Mouse (Mus musculus) MEL (cell line): ENCODE measurements around the gene Naa25. TPM values are rescaled to one million over a fixed set of nuclear protein-coding genes. Genes with fewer than 3 reads are reported as not detected.

Source experiments
- DNase-seq: peaks from one replicate; pipeline ENCODE4 v3.0.0; 2011; ENCODE audit warnings: low read depth, low spot score
- H3K27ac ChIP-seq: 2 replicates; pipeline ENCODE4 v1.5.1; 2012; ENCODE audit warnings: low read depth, mild to moderate bottlenecking, control low read depth, low read length, moderate library complexity; ENCODE audit not compliant: control insufficient read depth
- H3K27me3 ChIP-seq, 2 experiments: fragments of 150-350 bp in 1 of 2; sonication (generic) in 1 of 2; 2 replicates each; pipeline ENCODE4 v1.6.1; 2012; ENCODE audit warnings: low read length in 2 of 2, mild to moderate bottlenecking in 2 of 2, improper control_type of control experiment in 1 of 2, moderate library complexity in 1 of 2; ENCODE audit not compliant: insufficient read depth in 2 of 2, control insufficient read depth in 1 of 2
- H3K36me3 ChIP-seq, 2 experiments: 2 replicates each; pipeline ENCODE4 v1.6.1; 2012 to 2014; ENCODE audit warnings: low read length in 2 of 2, improper control_type of control experiment in 1 of 2, inconsistent platforms in 1 of 2, mild to moderate bottlenecking in 1 of 2; ENCODE audit not compliant: insufficient read depth in 2 of 2, control insufficient read depth in 1 of 2
- H3K4me1 ChIP-seq, 2 experiments: fragments of 150-350 bp in 1 of 2; sonication (generic) in 1 of 2; 2 replicates each; pipeline ENCODE4 v1.6.1; 2012; ENCODE audit warnings: low read length in 2 of 2, improper control_type of control experiment in 1 of 2, mild to moderate bottlenecking in 1 of 2; ENCODE audit not compliant: insufficient read depth in 2 of 2, control insufficient read depth in 1 of 2
- H3K4me3 ChIP-seq, 2 experiments: fragments of 150-350 bp in 1 of 2; sonication (generic) in 1 of 2; 2 replicates each; pipeline ENCODE4 v1.5.1; 2012; ENCODE audit warnings: low read depth in 2 of 2, low read length in 2 of 2, mild to moderate bottlenecking in 2 of 2, moderate library complexity in 2 of 2, control low read depth in 1 of 2, improper control_type of control experiment in 1 of 2; ENCODE audit not compliant: control insufficient read depth in 1 of 2, insufficient read depth in 1 of 2
- H3K79me2 ChIP-seq: 2 replicates; pipeline ENCODE4 v1.6.1; 2012; ENCODE audit warnings: mild to moderate bottlenecking, low read length, moderate library complexity; ENCODE audit not compliant: control insufficient read depth, poor library complexity, insufficient read depth
- H3K9ac ChIP-seq: 2 replicates; pipeline ENCODE4 v1.6.1; 2012; ENCODE audit warnings: low read depth, mild to moderate bottlenecking, control low read depth, low read length, moderate library complexity; ENCODE audit not compliant: control insufficient read depth, poor library complexity, severe bottlenecking
- H3K9me3 ChIP-seq: fragments of 150-350 bp; sonication (generic); replicated peaks from 2 replicates; pipeline ENCODE4 v1.6.1; 2012; ENCODE audit warnings: mild to moderate bottlenecking, low read length, improper control_type of control experiment, moderate library complexity; ENCODE audit not compliant: insufficient read depth
- CHD1 ChIP-seq: IDR thresholded peaks from 2 replicates; pipeline ENCODE4 v1.6.1; 2012; ENCODE audit warnings: low read depth, mild to moderate bottlenecking, inconsistent platforms, low read length, improper control_type of control experiment
- CTCF ChIP-seq, 3 experiments: IDR thresholded peaks in 2 of 3; conservative IDR thresholded peaks in 1 of 3; 2 replicates each; pipeline ENCODE4 v1.5.1; 2011 to 2012; ENCODE audit warnings: low read length in 3 of 3, low read depth in 2 of 3, mild to moderate bottlenecking in 2 of 3, improper control_type of control experiment in 1 of 3, inconsistent platforms in 1 of 3, mixed read lengths in 1 of 3, moderate library complexity in 1 of 3; ENCODE audit not compliant: control insufficient read depth in 1 of 3, insufficient read depth in 1 of 3, poor library complexity in 1 of 3, severe bottlenecking in 1 of 3
- E2F4 ChIP-seq: IDR thresholded peaks from 2 replicates; pipeline ENCODE4 v1.6.1; 2011; ENCODE audit warnings: low read depth, low read length, improper control_type of control experiment, borderline replicate concordance
- ELF1 ChIP-seq: IDR thresholded peaks from 2 replicates; pipeline ENCODE4 v1.6.1; 2014; ENCODE audit warnings: low read depth, mild to moderate bottlenecking, inconsistent platforms, low read length, improper control_type of control experiment, moderate library complexity
- JUND ChIP-seq: IDR thresholded peaks from 2 replicates; pipeline ENCODE4 v1.6.1; 2011; ENCODE audit warnings: low read depth, mild to moderate bottlenecking, improper control_type of control experiment, low read length
- MAFK ChIP-seq: IDR thresholded peaks from 2 replicates; pipeline ENCODE4 v1.6.1; 2011; ENCODE audit warnings: low read depth, mild to moderate bottlenecking, low read length, improper control_type of control experiment, borderline replicate concordance
- MAZ ChIP-seq: IDR thresholded peaks from 2 replicates; pipeline ENCODE4 v1.6.1; 2012; ENCODE audit warnings: low read depth, mild to moderate bottlenecking, inconsistent platforms, low read length, improper control_type of control experiment
- MXI1 ChIP-seq: IDR thresholded peaks from 2 replicates; pipeline ENCODE4 v1.6.1; 2011; ENCODE audit warnings: mild to moderate bottlenecking, low read depth, low read length, improper control_type of control experiment
- NELFE ChIP-seq: IDR thresholded peaks from 2 replicates; pipeline ENCODE4 v1.6.1; 2011; ENCODE audit warnings: low read depth, low read length, improper control_type of control experiment
- NRF1 ChIP-seq: IDR thresholded peaks from 2 replicates; pipeline ENCODE4 v1.6.1; 2014; ENCODE audit warnings: low read depth, mild to moderate bottlenecking, inconsistent platforms, low read length, improper control_type of control experiment, moderate library complexity; ENCODE audit not compliant: poor library complexity, insufficient read depth, severe bottlenecking
- POLR2A ChIP-seq, 2 experiments: IDR thresholded peaks; 2 replicates each; pipeline ENCODE4 v1.6.1; 2011 to 2012; ENCODE audit warnings: low read length in 2 of 2, mild to moderate bottlenecking in 2 of 2, control low read depth in 1 of 2, improper control_type of control experiment in 1 of 2, low read depth in 1 of 2, moderate library complexity in 1 of 2; ENCODE audit not compliant: control insufficient read depth in 1 of 2, insufficient read depth in 1 of 2, poor library complexity in 1 of 2
- POLR2AphosphoS2 ChIP-seq: IDR thresholded peaks from 2 replicates; pipeline ENCODE4 v1.6.1; 2011; ENCODE audit warnings: low read length, improper control_type of control experiment
- RAD21 ChIP-seq: IDR thresholded peaks from 2 replicates; pipeline ENCODE4 v1.6.1; 2011; ENCODE audit warnings: mild to moderate bottlenecking, low read depth, low read length, improper control_type of control experiment
- TAL1 ChIP-seq: IDR thresholded peaks from 2 replicates; pipeline ENCODE4 v1.6.1; 2012; ENCODE audit warnings: mild to moderate bottlenecking, inconsistent platforms, low read length, moderate library complexity, mixed read lengths
- TBP ChIP-seq: IDR thresholded peaks from 2 replicates; pipeline ENCODE4 v1.8.0; 2011; ENCODE audit warnings: low read depth, low read length, improper control_type of control experiment
- USF2 ChIP-seq, 2 experiments: IDR thresholded peaks; 2 replicates each; pipeline ENCODE4 v1.6.1; 2011 to 2012; ENCODE audit warnings: improper control_type of control experiment in 2 of 2, low read length in 2 of 2, borderline replicate concordance in 1 of 2, inconsistent platforms in 1 of 2, low read depth in 1 of 2, mild to moderate bottlenecking in 1 of 2; ENCODE audit not compliant: insufficient read depth in 1 of 2
- ZKSCAN1 ChIP-seq: IDR thresholded peaks from 2 replicates; pipeline ENCODE4 v1.6.1; 2012; ENCODE audit warnings: low read depth, mild to moderate bottlenecking, inconsistent platforms, low read length, improper control_type of control experiment, moderate library complexity
- ZNF384 ChIP-seq: IDR thresholded peaks from 2 replicates; pipeline ENCODE4 v1.6.1; 2012; ENCODE audit warnings: low read depth, mild to moderate bottlenecking, inconsistent platforms, low read length, improper control_type of control experiment
- polyA plus RNA-seq, 2 experiments: library from polyadenylated mRNA; stranded (reverse) in 1 of 2; unstranded in 1 of 2; fragments of >175 nt in 1 of 2; fragments of >200 nt in 1 of 2; gene quantifications; 2 replicates each; pipeline versions ENCODE4 v1.2.1 to v1.2.4; 2012; ENCODE audit warnings: low replicate concordance in 2 of 2, low read depth in 1 of 2; ENCODE audit not compliant: insufficient read length in 2 of 2, insufficient read depth in 1 of 2, missing spikeins in 1 of 2
- total RNA-seq: library from RNA; depleted of rRNA; stranded (reverse); fragments of 300-350 nt; gene quantifications from 2 replicates; pipeline ENCODE4 v1.2.3, GENCODE M21; 2012

Gene Naa25
- total and polyA plus RNA-seq, 3 experiments: 53.0 to 59.6 TPM; not detected in 1

GRCm38 (mm10) chr5:121462967-121463366 is 65.2 kb downstream of the Naa25 start:
- no peak for DNase-seq
- Histone ChIP-seq H3K4me1 (peaks cover 0 to 10% of the 10 kb centered on the region in 2 experiments; a peak in 3 of 4 replicates), H3K4me3 (no peak overlapping the region), H3K36me3 (peaks cover 0 to 16% of the 10 kb centered on the region in 2 experiments; a peak in 2 of 4 replicates)
- TF ChIP-seq TAL1: no peak
- TF ChIP-seq NRF1: no peak
- TF ChIP-seq, all 39 proteins: peak for 0
- Histone ChIP-seq H3K9me3 (no peaks in the 10 kb centered on the region), H3K27ac (no peak overlapping the region), H3K79me2 (no peaks in the 10 kb centered on the region), H3K9ac (no peak overlapping the region), H3K27me3 (no peaks in the 10 kb centered on the region)

GRCm38 (mm10) chr5:121463601-121464250 is 66.0 kb downstream of the Naa25 start:
- no peaks in the 10 kb centered on the region for H3K27me3 ChIP-seq
- no peak for TF ChIP-seq ZKSCAN1
- no peak for TF ChIP-seq NRF1
- TF ChIP-seq TBP: no peak
- TF ChIP-seq JUND: no peak
- no peak for TF ChIP-seq E2F4
- no peak for TF ChIP-seq TAL1
- no peak for TF ChIP-seq ELF1
- no peak for TF ChIP-seq RAD21
- no peak for TF ChIP-seq MAFK
- no peak for TF ChIP-seq MAZ
- TF ChIP-seq MXI1: no peak
- TF ChIP-seq CHD1: no peak
- TF ChIP-seq CTCF (IDR thresholded peaks at IDR 0.05 in 2 of 3, conservative IDR thresholded peaks at IDR 0.05 in 1 of 3; ENCODE audit: control insufficient read depth in 1 of 3, insufficient read depth in 1 of 3, low read depth in 2 of 3, low read length in 3 of 3, poor library complexity in 1 of 3, severe bottlenecking in 1 of 3): no peak
- TF ChIP-seq POLR2A (IDR thresholded peaks at IDR 0.05; ENCODE audit: control insufficient read depth in 1 of 2, insufficient read depth in 1 of 2, low read depth in 1 of 2, low read length in 2 of 2, poor library complexity in 1 of 2): no peak
- TF ChIP-seq ZNF384: no peak
- TF ChIP-seq NELFE: no peak
- no peak for TF ChIP-seq USF2 (IDR thresholded peaks at IDR 0.05; ENCODE audit: borderline replicate concordance in 1 of 2, insufficient read depth in 1 of 2, low read depth in 1 of 2, low read length in 2 of 2)
- TF ChIP-seq POLR2AphosphoS2: no peak
- H3K4me1 ChIP-seq: peaks cover 0 to 10% of the 10 kb centered on the region in 2 experiments; a peak in 3 of 4 replicates
- H3K36me3 ChIP-seq: peaks cover 0 to 16% of the 10 kb centered on the region in 2 experiments; a peak in 2 of 4 replicates
- no peak overlapping the region for H3K9ac ChIP-seq
- DNase-seq: no peak
- no peaks in the 10 kb centered on the region for H3K9me3 ChIP-seq
- H3K27ac ChIP-seq: no peak overlapping the region
- H3K79me2 ChIP-seq: no peaks in the 10 kb centered on the region
- H3K4me3 ChIP-seq: no peak overlapping the region
